Mouse (Mus musculus): ENCODE measurements around the gene Zfp69. TPM values are rescaled to one million over a fixed set of nuclear protein-coding genes. Genes with fewer than 3 reads are reported as not detected.

Zfp69 gene
- total RNA-seq, 4 experiments from 2014 or later, result 1.5 to 3.4 (median 2.9) TPM

- DNase-seq, result peak; percentile 86
Measured at GRCm38 (mm10) chr4:120924554-120925299, 26.8 kb downstream of the Zfp69 start, which contains the start of gene Exo5. TSS of gene Exo5 (minus strand) at chr4:120925017.

DNA sequence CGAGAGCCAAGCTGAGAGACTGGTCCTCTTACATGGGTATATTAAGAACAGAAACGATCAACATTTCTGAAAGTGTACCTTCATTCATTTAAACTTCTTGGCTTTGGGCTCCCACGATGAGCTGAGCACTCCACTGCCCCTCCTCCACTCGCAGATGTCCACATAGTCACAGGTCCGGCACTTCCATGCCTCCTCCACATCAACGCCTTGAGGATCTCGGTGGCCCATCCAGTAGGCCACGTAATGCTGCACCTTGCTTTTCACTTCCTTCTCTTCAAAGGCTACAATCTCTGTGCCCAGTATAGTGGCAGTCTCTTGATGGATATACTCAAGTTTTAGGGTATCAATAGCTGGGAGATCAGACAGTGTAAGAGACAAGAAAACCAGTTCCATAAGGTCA lies 30.0 kb downstream of the Zfp69 start:
- DNase-seq, result no peak

- no peak for DNase-seq
Measured at GRCm38 (mm10) chr4:120914501-120914900, 37.0 kb downstream of the Zfp69 start.

- no peak for DNase-seq
Measured at GRCm38 (mm10) chr4:120913861-120914260, 37.6 kb downstream of the Zfp69 start.

- no peak for DNase-seq
Measured at GRCm38 (mm10) chr4:120913443-120913842, 38.1 kb downstream of the Zfp69 start.

DNA sequence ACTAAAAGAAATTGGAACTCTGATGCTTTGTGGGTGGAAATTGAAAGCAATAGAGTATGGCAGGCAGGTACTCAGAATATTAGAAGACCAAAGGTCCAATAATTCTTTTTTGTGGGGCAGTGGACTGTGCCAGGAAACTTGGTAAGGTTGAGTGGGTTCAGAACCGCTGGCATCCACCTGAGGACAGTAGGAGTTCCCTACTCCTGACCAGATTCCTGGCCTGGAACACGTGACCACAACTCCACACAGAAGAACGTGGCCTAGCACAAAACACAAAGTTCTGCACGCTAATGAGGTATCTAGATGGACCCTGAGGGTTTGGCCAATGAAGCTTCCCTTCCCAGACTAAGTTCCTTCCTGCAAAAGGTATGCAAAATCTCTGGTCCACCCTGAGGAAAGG lies 38.6 kb downstream of the Zfp69 start:
- DNase-seq, result no peak

GRCm38 (mm10) chr4:120911086-120911485 lies 40.4 kb downstream of the Zfp69 start:
- DNase-seq, result no peak

DNA sequence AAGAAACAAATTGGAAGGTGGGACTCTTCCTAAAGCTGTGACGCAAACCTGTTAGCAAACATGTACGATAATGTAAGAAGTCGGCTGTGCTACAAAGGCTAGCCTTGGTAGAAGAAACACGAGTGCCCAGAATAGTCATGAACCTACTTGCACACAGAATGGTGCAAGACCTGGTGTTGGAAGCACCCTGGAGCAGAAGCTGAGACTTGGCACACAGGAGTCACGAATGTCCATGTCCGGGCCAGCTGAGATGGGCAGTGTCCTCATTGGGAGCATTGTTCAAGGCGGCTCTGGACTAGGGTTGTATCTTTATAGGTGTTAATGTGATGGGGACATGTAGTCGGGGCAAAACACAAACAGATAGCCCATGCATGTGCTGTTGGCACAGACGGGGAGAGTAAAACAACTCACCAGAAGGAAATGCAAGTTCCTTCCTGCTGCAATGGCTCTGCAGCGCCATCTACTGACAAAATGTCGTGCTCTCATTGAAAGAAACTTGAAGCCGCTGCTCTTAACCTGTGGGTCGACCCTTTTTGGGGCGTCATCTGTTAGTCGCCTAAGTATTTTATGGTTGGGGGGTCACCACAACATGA lies 41.8 kb downstream of the Zfp69 start:
- DNase-seq, result no peak

GRCm38 (mm10) chr4:120905644-120906043 lies 45.9 kb downstream of the Zfp69 start:
- no peak for DNase-seq

DNA sequence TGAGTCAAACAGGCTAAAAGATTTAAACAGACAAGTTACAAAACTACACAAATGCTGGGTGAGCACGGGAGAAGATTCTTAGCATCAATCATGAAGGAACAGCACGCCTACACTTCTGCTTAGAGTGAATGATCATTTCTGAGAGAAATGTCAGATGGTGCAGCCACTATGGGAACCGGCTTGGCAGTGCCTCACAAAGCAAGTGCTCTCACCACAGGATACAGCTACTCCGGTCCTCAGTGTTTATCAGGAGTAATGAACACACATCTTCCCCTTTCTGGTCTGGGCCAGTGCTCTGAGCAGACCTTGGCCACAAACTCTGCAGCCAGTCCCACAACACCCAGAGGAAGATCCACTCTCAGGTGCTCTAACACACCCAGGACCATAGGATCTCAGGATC lies 47.0 kb downstream of the Zfp69 start:
- no peak for DNase-seq

GRCm38 (mm10) chr4:120895810-120896584 lies 55.5 kb downstream of the Zfp69 start:
- no peak for DNase-seq

- DNase-seq, result no peak
Measured at GRCm38 (mm10) chr4:120895226-120895625, 56.3 kb downstream of the Zfp69 start.

DNA sequence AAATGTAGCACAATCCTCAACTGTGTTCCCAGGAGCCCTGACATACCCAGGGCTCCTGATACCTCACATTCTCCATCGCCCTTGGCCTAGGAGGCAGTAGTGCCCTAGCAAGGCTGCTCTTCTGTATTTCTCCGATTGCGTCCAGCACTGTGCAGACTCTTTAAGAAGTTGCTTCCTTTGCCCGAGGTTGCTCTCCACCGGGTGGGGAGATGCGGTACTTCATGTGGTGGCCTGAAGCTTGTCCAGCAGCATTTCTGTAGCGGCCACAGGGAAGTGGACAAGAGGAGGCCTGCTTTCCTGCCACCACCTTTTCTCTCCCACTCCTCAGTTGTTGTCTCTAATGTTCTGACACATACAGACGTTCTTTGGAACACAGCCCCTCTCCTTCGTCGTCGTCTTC lies 56.9 kb downstream of the Zfp69 start:
- DNase-seq, result no peak

GRCm38 (mm10) chr4:120893656-120894401 lies 57.7 kb downstream of the Zfp69 start:
- DNase-seq, result no peak

GRCm38 (mm10) chr4:120892516-120892915 lies 59.0 kb downstream of the Zfp69 start:
- no peak for DNase-seq

- no peak for DNase-seq
Measured at GRCm38 (mm10) chr4:120891960-120892359, 59.5 kb downstream of the Zfp69 start.

DNA sequence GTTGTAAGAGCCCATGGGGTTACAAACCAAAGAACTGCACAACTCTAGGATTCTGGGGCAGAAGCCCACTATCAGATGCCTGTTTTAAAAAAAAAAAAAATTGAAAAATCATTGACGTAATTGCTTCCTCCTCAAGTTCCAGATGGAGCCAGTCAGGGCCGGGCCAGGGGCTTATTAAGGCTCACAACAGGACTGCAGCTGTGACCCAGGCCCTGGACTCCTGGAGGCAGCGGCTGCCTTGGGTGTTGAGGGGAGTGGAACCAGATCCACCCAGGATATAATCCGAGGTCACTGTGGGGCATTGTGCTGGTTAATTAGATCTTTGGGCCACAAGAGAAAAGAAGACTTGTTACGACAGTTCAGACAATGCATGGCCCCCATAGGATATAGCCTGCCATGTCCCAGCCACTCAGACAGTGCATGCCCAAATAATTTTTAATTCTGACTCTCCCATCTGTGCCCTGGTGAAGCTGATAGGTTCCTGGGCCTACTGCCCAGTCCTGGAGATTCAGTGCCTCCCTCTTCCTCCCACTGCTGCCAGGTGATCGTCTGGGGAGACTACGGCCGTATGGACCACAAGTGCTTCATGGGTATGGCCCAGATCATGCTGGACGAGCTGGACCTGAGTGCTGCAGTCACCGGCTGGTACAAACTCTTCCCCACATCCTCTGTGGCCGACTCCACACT lies 60.6 kb downstream of the Zfp69 start:
- no peak for DNase-seq

GRCm38 (mm10) chr4:120888884-120889283 lies 62.6 kb downstream of the Zfp69 start:
- DNase-seq, result no peak

DNA sequence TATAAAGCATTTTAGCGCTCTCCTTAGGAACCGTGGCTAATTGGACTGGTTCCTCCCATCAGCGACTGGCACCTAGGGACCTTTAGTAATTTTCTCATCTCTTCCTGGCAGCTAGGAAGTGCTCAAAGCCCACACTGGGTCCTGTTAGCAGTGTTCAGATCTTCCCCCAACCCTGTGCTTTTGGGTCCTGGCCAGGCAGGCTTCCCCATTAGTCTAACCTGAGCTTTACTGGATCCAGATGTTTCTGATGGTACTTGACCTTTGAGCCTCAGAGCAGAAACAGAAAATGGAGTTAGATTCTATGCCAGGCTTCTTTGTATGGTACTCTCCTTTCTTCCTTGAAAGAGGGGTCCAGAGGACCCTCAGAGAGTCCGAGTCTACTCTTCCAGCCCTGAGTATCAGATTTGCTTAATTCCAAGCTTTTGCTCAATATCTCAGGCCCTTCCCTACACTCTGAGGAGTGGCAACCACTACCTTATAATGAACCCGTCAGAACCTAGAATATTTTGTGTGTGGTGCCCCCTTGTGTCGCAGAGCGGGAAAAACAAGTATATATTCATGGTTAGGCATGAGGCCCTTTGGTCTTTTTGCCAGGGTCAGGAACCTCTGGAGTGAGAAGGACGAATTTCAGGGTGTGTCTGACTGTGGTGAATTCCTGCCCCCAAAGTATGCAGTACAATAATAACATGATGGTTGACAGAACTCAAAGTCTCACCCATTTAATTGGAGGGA lies 64.0 kb downstream of the Zfp69 start:
- DNase-seq, result no peak

DNA sequence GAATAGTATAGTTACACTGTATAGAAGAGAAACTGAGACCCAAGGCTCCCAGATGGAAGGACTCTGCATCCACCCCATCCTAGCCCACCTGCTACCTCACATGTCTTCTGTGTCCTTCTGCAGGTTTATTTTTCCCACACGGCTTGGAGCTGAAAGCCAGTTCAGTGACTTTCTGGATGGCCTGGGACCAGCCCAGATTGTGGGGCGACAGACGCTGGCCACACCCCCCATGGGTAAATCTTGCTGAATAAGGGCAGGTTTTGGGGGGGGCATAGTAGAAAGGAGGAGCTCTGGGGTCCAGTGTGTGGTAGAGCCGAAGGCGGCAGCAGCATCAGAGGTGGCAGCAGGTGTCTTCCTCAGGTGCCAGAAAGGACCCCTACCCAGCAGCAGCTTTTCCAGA lies 64.7 kb downstream of the Zfp69 start:
- no peak for DNase-seq

DNA sequence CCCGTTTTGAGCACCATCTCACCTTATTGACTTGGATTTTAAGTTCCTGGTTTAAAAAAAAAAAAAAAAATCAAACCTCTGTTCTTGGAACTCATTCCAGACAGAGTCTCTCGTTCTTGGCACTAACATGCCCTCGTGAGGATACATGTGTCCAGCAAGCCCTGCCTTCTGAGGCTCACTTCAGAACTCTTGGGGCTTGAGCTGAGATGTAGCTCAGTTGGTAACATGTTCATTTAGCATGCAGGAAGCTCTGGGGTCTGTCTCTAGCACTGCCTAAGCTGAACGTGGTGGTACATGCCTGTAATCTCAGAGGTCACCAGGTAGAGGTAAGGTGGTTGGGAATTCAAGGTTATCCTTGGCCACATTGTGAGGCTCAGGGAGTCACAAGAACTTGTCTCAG lies 65.4 kb downstream of the Zfp69 start:
- no peak for DNase-seq
